Mouse (Mus musculus): Measurements from ENCODE around the gene Cntnap5c.

- TF ChIP-seq CTCF (IDR thresholded peaks at IDR 0.05; ENCODE audit: low read depth) (no peak), EP300 (IDR thresholded peaks at IDR 0.05; ENCODE audit: low read depth) (no peak)
Observed at GRCm38 (mm10) chr17:58069912-58070311, 300.5 kb downstream of the Cntnap5c start.

Measured in liver, postnatal 0 days (tissue).